Mouse (Mus musculus) testis, adult 2 months (tissue): ENCODE data around the gene Camkv.

Source experiments
- CTCF ChIP-seq: fragments of 200-500 bp; IDR thresholded peaks from 2 replicates; pipeline ENCODE4 v1.5.1; 2012; ENCODE audit warnings: low read depth, mild to moderate bottlenecking, inconsistent platforms, low read length, moderate library complexity; ENCODE audit not compliant: control insufficient read depth, insufficient read depth, insufficient replicate concordance
- POLR2A ChIP-seq: fragments of 200-500 bp; IDR thresholded peaks from 2 replicates; pipeline ENCODE4 v1.6.1; 2012; ENCODE audit warnings: low read depth, mild to moderate bottlenecking, inconsistent platforms, low read length, moderate library complexity; ENCODE audit not compliant: control insufficient read depth

- TF ChIP-seq CTCF (no peak), POLR2A (peak; percentile 10; the same call in 1 of the 2 replicates)
Measured at GRCm38 (mm10) chr9:107908410-107909158, 26.9 kb upstream of the Camkv start.
